8 mouse cellular contexts compared by ENCODE assay signal in the genomic region with DNA sequence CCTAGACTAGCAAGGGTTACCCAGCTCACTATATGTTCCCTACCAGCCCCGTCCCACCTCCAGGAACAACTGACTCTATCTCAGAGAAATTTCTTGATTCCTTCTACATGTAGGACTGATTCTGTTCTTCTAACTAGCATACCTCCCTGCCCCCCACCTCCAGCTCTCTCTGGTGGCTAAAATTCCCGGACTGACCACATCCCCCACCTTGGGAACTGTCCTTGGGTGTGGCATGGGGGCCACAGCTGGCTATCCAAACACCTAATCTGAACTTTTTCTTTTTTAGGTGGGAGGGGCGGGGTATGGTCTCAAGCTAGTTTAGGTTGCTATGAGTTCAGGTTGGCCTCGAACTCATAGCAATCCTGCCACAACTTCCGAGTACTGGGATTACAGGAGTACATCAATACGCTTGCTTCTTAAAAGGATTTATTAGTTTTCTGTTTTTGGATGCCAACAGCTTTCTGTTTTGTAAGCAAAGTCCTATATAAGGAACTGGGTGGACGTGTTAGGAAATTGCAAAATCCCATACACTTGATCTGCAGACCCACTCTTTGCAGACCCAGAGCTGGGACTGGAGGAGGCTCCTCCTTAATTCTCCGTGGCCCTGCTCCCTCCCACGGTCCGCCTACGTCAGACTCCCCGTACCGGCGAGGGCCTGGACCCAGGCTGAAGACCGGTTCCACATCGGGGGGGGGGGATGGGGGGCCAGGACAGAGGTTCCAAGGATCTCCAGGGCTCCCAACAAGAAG. TPM values are rescaled to one million over a fixed set of nuclear protein-coding genes. Genes with fewer than 3 reads are reported as not detected.
DNase-seq lines count a peak whose midpoint lies in the region; ATAC-seq and TF ChIP-seq lines count a peak whose summit lies in the region.

No protein-coding gene starts in this region.

- peaks cover 23% of the 10 kb centered on the region for H3K4me1 ChIP-seq in bone marrow macrophage, adult 2 months (ENCODE audit: control insufficient read depth, insufficient read depth, low read length)
- peaks cover 26% of the 10 kb centered on the region for H3K4me1 ChIP-seq in forebrain, postnatal 0 days (ENCODE audit: insufficient read depth)
- peaks cover 10% of the 10 kb centered on the region for H3K4me1 ChIP-seq in liver, embryonic 16.5 days (ENCODE audit: control insufficient read depth, low read depth, low read length)

- 21% methylated on average over 16 of the region's 16 CpGs for WGBS in forebrain, postnatal 0 days
- WGBS in liver, embryonic 16.5 days (ENCODE audit: insufficient replicate concordance) = 16% methylated on average over 16 of the region's 16 CpGs

- H3K27me3 ChIP-seq in forebrain, postnatal 0 days (ENCODE audit: insufficient read depth, low read length) = no peaks in the 10 kb centered on the region
- H3K27me3 ChIP-seq in liver, embryonic 16.5 days (ENCODE audit: control insufficient read depth, insufficient read depth, low read depth, low read length) = no peaks in the 10 kb centered on the region

- peak overlapping the region; percentile 98 for H3K27ac ChIP-seq in bone marrow macrophage, adult 2 months (ENCODE audit: insufficient read depth, low read depth, low read length)
- H3K27ac ChIP-seq in forebrain, postnatal 0 days (ENCODE audit: low read depth, low read length) = peak overlapping the region; percentile 42
- H3K27ac ChIP-seq in liver, embryonic 16.5 days (ENCODE audit: low read length) = peak overlapping the region; percentile 55; the same call in 1 of the 2 replicates

- TF ChIP-seq POLR2A in bone marrow macrophage, adult 2 months (IDR thresholded peaks at IDR 0.05; ENCODE audit: borderline replicate concordance, low read depth, low read length) = peak; percentile 29; the same call in 1 of the 2 replicates

- H3K9me3 ChIP-seq in forebrain, postnatal 0 days (ENCODE audit: low read length) = no peaks in the 10 kb centered on the region
- no peaks in the 10 kb centered on the region for H3K9me3 ChIP-seq in liver, embryonic 16.5 days (replicated peaks; ENCODE audit: control insufficient read depth, low read length)

- H3K9ac ChIP-seq in forebrain, postnatal 0 days = peak overlapping the region; percentile 81
- H3K9ac ChIP-seq in liver, embryonic 16.5 days (ENCODE audit: low read depth, low read length) = peak overlapping the region; percentile 79

- TF ChIP-seq CTCF in bone marrow macrophage, adult 2 months (IDR thresholded peaks at IDR 0.05; ENCODE audit: low read depth, low read length) = no peak
- no peak for TF ChIP-seq CTCF in forebrain, postnatal 0 days (IDR thresholded peaks at IDR 0.05; ENCODE audit: low read depth)

- peak overlapping the region; percentile 69 for H3K4me2 ChIP-seq in forebrain, postnatal 0 days (ENCODE audit: low read depth)
- H3K4me2 ChIP-seq in liver, embryonic 16.5 days (ENCODE audit: low read depth, low read length) = peak overlapping the region; percentile 96

- ATAC-seq in forebrain, postnatal 0 days = peak; percentile 66
- peak; percentile 49 for ATAC-seq in liver, embryonic 16.5 days (ENCODE audit: low read depth)

- no peaks in the 10 kb centered on the region for H3K36me3 ChIP-seq in forebrain, postnatal 0 days (ENCODE audit: insufficient read depth)
- no peaks in the 10 kb centered on the region for H3K36me3 ChIP-seq in liver, embryonic 16.5 days (ENCODE audit: control insufficient read depth, insufficient read depth)

- DNase-seq in layer of hippocampus, adult 11-12 months (ENCODE audit: low spot score) = peak; percentile 32
- no peak for DNase-seq in layer of hippocampus, postnatal 36 days
- DNase-seq in forebrain, postnatal 0 days = no peak
- peak; percentile 61 for DNase-seq in testis, postnatal 10 days (ENCODE audit: low spot score)
- DNase-seq in left cerebral cortex, adult 18-20 months (ENCODE audit: low spot score in 2 of 2) = no peak
- DNase-seq in yolk sac, embryonic 10.5 days (ENCODE audit: low spot score) = no peak

- peak overlapping the region; percentile 79 for H3K4me3 ChIP-seq in bone marrow macrophage, adult 2 months (ENCODE audit: insufficient read depth, low read length)
- H3K4me3 ChIP-seq in forebrain, postnatal 0 days (ENCODE audit: low read depth, low read length) = peak overlapping the region; percentile 88
- H3K4me3 ChIP-seq in liver, embryonic 16.5 days (ENCODE audit: low read depth, low read length) = peak overlapping the region; percentile 74

RNA-seq across cellular contexts. Expression of a gene that starts 0.8 kb away (rescaled TPM):
- 10 to 100 TPM; 38.7 to 42.9 TPM for total RNA-seq in layer of hippocampus, postnatal 36 days (2021)
- 16.2 and 17.8 TPM in 2 replicates for polyA plus RNA-seq in bone marrow macrophage, adult 2 months (2012; ENCODE audit: insufficient read depth, insufficient read length, missing spikeins)
- total RNA-seq in forebrain, postnatal 0 days (2014; rRNA removed) = 8.8 and 9.4 TPM in 2 replicates
- polyA plus RNA-seq in forebrain, postnatal 0 days (2015; fragmentation: Nextera tagmentation; extraction: Ambion mirVana) = 12.8 and 16.3 TPM in 2 replicates
- 3.2 and 3.5 TPM in 2 replicates for polyA plus RNA-seq in liver, embryonic 16.5 days (2015; fragmentation: Nextera tagmentation; extraction: Ambion mirVana)
- 10 to 100 TPM; 60.0 to 61.8 TPM for total RNA-seq in left cerebral cortex, adult 18-20 months (2021)

Comparison
In these comparisons a context has a peak if more than half of its experiments do, and no peak if none do; other contexts are left out.
1. DNase-seq: peak in layer of hippocampus, adult 11-12 months (single experiment) and testis, postnatal 10 days (single experiment); none in layer of hippocampus, postnatal 36 days (0 of 2), forebrain, postnatal 0 days (single experiment), left cerebral cortex, adult 18-20 months (0 of 2) and yolk sac, embryonic 10.5 days (single experiment).
2. H3K27ac ChIP-seq: peak in every context shown above with its lines; median percentile 98 in bone marrow macrophage, adult 2 months; 55 in liver, embryonic 16.5 days; 42 in forebrain, postnatal 0 days.
3. Peak in every context shown above with its lines, with median percentiles within 50 percentile points of each other: H3K4me3 ChIP-seq.